Mouse (Mus musculus) E14TG2a.4 (cell line): ENCODE measurements around the gene Ccdc194.

Experiments used
- H3K27me3 ChIP-seq: 2 replicates; pipeline ENCODE4 v1.6.1; 2014; ENCODE audit warnings: low read length, control low read depth; ENCODE audit not compliant: insufficient read depth
- H3K36me3 ChIP-seq: 2 replicates; pipeline ENCODE4 v1.6.1; 2014; ENCODE audit warnings: low read length, control low read depth; ENCODE audit not compliant: insufficient read depth
- H3K4me1 ChIP-seq: replicated peaks from 2 replicates; pipeline ENCODE4 v1.6.1; 2014; ENCODE audit warnings: low read depth, low read length, control low read depth
- H3K4me3 ChIP-seq: replicated peaks from 2 replicates; pipeline ENCODE4 v1.5.1; 2014; ENCODE audit warnings: mild to moderate bottlenecking, low read length
- H3K9me3 ChIP-seq: 2 replicates; pipeline ENCODE4 v1.6.1; 2014; ENCODE audit warnings: low read length, control low read depth
- CTCF ChIP-seq: conservative IDR thresholded peaks from 2 replicates; pipeline ENCODE4 v1.5.1; 2014; ENCODE audit warnings: low read length
- NANOG ChIP-seq: IDR thresholded peaks from 2 replicates; pipeline ENCODE4 v1.6.1; 2014; ENCODE audit warnings: borderline replicate concordance, low read length, mixed read lengths
- POU5F1 ChIP-seq: IDR thresholded peaks from 2 replicates; pipeline ENCODE4 v1.6.1; 2014; ENCODE audit warnings: low read length, borderline replicate concordance

The Ccdc194 gene

GRCm38 (mm10) chr8:71496481-71496880 lies 29.0 kb downstream of the Ccdc194 start:
- 0 out of 2 replicates have a peak overlapping the region, but pooled peaks have one; percentile 7 for H3K4me3 ChIP-seq
- peaks cover 46% of the 10 kb centered on the region for H3K36me3 ChIP-seq
- no peaks in the 10 kb centered on the region for H3K9me3 ChIP-seq
- no peaks in the 10 kb centered on the region for H3K27me3 ChIP-seq
- peaks cover 78% of the 10 kb centered on the region for H3K4me1 ChIP-seq
- TF ChIP-seq CTCF (no peak), NANOG (no peak), POU5F1 (no peak)

- Histone ChIP-seq H3K4me1 (peaks cover 82% of the 10 kb centered on the region), H3K36me3 (peaks cover 53% of the 10 kb centered on the region), H3K4me3 (no peak overlapping the region), H3K27me3 (no peaks in the 10 kb centered on the region), H3K9me3 (no peaks in the 10 kb centered on the region)
- TF ChIP-seq CTCF (no peak), NANOG (no peak), POU5F1 (no peak)
These were observed 29.7 kb downstream of the Ccdc194 start for GRCm38 (mm10) chr8:71495811-71496210.

- no peaks in the 10 kb centered on the region for H3K27me3 ChIP-seq
- H3K4me1 ChIP-seq, result peaks cover 82% of the 10 kb centered on the region
- peaks cover 60% of the 10 kb centered on the region for H3K36me3 ChIP-seq
- H3K9me3 ChIP-seq, result no peaks in the 10 kb centered on the region
- peak; percentile 52 for TF ChIP-seq CTCF
- no peak for TF ChIP-seq POU5F1
- peak overlapping the region; percentile 23; the same call in 1 of the 2 replicates for H3K4me3 ChIP-seq
These were observed 30.5 kb downstream of the Ccdc194 start for GRCm38 (mm10) chr8:71495039-71495438.

- Histone ChIP-seq H3K4me3 (peak overlapping the region; percentile 95), H3K27me3 (peaks cover 12% of the 10 kb centered on the region), H3K9me3 (no peaks in the 10 kb centered on the region), H3K4me1 (peaks cover 76% of the 10 kb centered on the region), H3K36me3 (peaks cover 42% of the 10 kb centered on the region)
- no peak for TF ChIP-seq CTCF
- TF ChIP-seq POU5F1, result no peak
- TF ChIP-seq NANOG, result no peak
These were observed 37.1 kb downstream of the Ccdc194 start for GRCm38 (mm10) chr8:71488454-71488853.

- H3K4me1 ChIP-seq, result peaks cover 79% of the 10 kb centered on the region
- no peaks in the 10 kb centered on the region for H3K9me3 ChIP-seq
- H3K36me3 ChIP-seq, result peaks cover 42% of the 10 kb centered on the region
- TF ChIP-seq CTCF, result no peak
- TF ChIP-seq POU5F1, result no peak
- no peak for TF ChIP-seq NANOG
- H3K27me3 ChIP-seq, result peaks cover 12% of the 10 kb centered on the region
- H3K4me3 ChIP-seq, result peak within 1 kb of the TSS; percentile 95
These were observed 37.6 kb downstream of the Ccdc194 start, which contains the start of gene Gtpbp3 for GRCm38 (mm10) chr8:71487691-71488445. Gtpbp3 (plus strand) TSS chr8:71488103.

GRCm38 (mm10) chr8:71486136-71486529 lies 39.4 kb downstream of the Ccdc194 start:
- Histone ChIP-seq H3K36me3 (peaks cover 25% of the 10 kb centered on the region), H3K27me3 (peaks cover 24% of the 10 kb centered on the region)
- no peak for TF ChIP-seq NANOG
- no peak for TF ChIP-seq POU5F1
- no peak for TF ChIP-seq CTCF

GRCm38 (mm10) chr8:71485142-71486135 lies 40.1 kb downstream of the Ccdc194 start, which contains the start of gene Ano8:
Ano8 (minus strand) TSS chr8:71485963.
- no peaks in the 10 kb centered on the region for H3K9me3 ChIP-seq
- H3K27me3 ChIP-seq, result peaks cover 31% of the 10 kb centered on the region
- H3K36me3 ChIP-seq, result peaks cover 18% of the 10 kb centered on the region
- peaks cover 74% of the 10 kb centered on the region for H3K4me1 ChIP-seq
- no peak for TF ChIP-seq NANOG
- no peak for TF ChIP-seq CTCF
- TF ChIP-seq POU5F1, result no peak
- peak within 1 kb of the TSS; percentile 87 for H3K4me3 ChIP-seq

More at GRCm38 (mm10) chr8:71486136-71486529, 39.4 kb downstream of the Ccdc194 start:
- Histone ChIP-seq H3K9me3 (no peaks in the 10 kb centered on the region), H3K4me1 (peaks cover 74% of the 10 kb centered on the region), H3K4me3 (peak overlapping the region; percentile 17; the same call in 1 of the 2 replicates)

GRCm38 (mm10) chr8:71484736-71485135 lies 40.8 kb downstream of the Ccdc194 start:
- Histone ChIP-seq H3K36me3 (peaks cover 11% of the 10 kb centered on the region), H3K4me3 (peak overlapping the region; percentile 87), H3K9me3 (no peaks in the 10 kb centered on the region), H3K27me3 (peaks cover 38% of the 10 kb centered on the region), H3K4me1 (peaks cover 73% of the 10 kb centered on the region)
- TF ChIP-seq POU5F1, result no peak
